Mouse (Mus musculus) embryonic facial prominence, embryonic 12.5 days (tissue): Measurements from ENCODE around the gene Mettl7a2. TPM values are rescaled to one million over a fixed set of nuclear protein-coding genes. Genes with fewer than 3 reads are reported as not detected.
"Not testable (repeated sequence)": the region's sequence is repeated elsewhere in the genome, so short reads cannot be mapped to it uniquely, and the experiment has no call there.

ENCODE experiments used
- ATAC-seq: fragments of 200-750 bp; cut with Nextera tagmentation; 2 replicates; pipeline ENCODE4 v1.8.0; 2017; ENCODE audit not compliant: insufficient number of reproducible peaks, insufficient read depth, low FRiP score, low TSS enrichment
- H3K27ac ChIP-seq: fragments of 300-500 bp; sonication (generic); 2 replicates; pipeline ENCODE4 v1.5.1; 2016; ENCODE audit warnings: mild to moderate bottlenecking
- H3K27me3 ChIP-seq: fragments of 300-500 bp; sonication (generic); 2 replicates; pipeline ENCODE4 v1.6.1; 2016; ENCODE audit warnings: mild to moderate bottlenecking, moderate library complexity
- H3K36me3 ChIP-seq: fragments of 300-500 bp; sonication (generic); 2 replicates; pipeline ENCODE4 v1.6.1; 2016; ENCODE audit warnings: mild to moderate bottlenecking
- H3K4me1 ChIP-seq: fragments of 300-500 bp; sonication (generic); 2 replicates; pipeline ENCODE4 v1.6.1; 2016
- H3K4me2 ChIP-seq: fragments of 300-500 bp; sonication (generic); replicated peaks from 2 replicates; pipeline ENCODE4 v1.6.1; 2016; ENCODE audit warnings: mild to moderate bottlenecking, moderate library complexity
- H3K4me3 ChIP-seq: fragments of 300-500 bp; sonication (generic); 2 replicates; pipeline ENCODE4 v1.5.1; 2016; ENCODE audit warnings: mild to moderate bottlenecking
- H3K9ac ChIP-seq: fragments of 300-500 bp; sonication (generic); 2 replicates; pipeline ENCODE4 v1.6.1; 2016; ENCODE audit warnings: mild to moderate bottlenecking, moderate library complexity
- H3K9me3 ChIP-seq: fragments of 300-500 bp; sonication (generic); 2 replicates; pipeline ENCODE4 v1.6.1; 2016; ENCODE audit warnings: mild to moderate bottlenecking, moderate library complexity
- WGBS: fragments of 180-500 bp; shearing (Covaris S2); methylation state at CpG from one replicate; pipeline ENCODE4 v1.1.7; 2016; 5-methylcytosine and 5-hydroxymethylcytosine counted together
- polyA plus RNA-seq: library from polyadenylated mRNA; unstranded; fragments of >200 nt; fragmentation: Nextera tagmentation; extraction: Ambion mirVana; gene quantifications from 2 replicates; pipeline ENCODE4 v1.2.1, GENCODE M21; 2016

Mettl7a2 gene
- polyA plus RNA-seq: not detected in 2 replicates

GRCm38 (mm10) chr15:100352711-100353250 is at the start of gene Mettl7a2, which contains the start of gene Methig1:
TSS of gene Mettl7a2 (plus strand) at chr15:100353200.
TSS of gene Methig1 (plus strand) at chr15:100353149.
- no peak within 1 kb of the TSS for H3K4me3 ChIP-seq
- no peak within 1 kb of the TSS for H3K9ac ChIP-seq
- H3K36me3 ChIP-seq: no peaks in the 10 kb centered on the region
- no peak within 1 kb of the TSS for H3K4me2 ChIP-seq
- peaks cover 7% of the 10 kb centered on the region; the same call in 1 of the 2 replicates for H3K4me1 ChIP-seq
- H3K9me3 ChIP-seq: no peaks in the 10 kb centered on the region
- no peak within 1 kb of the TSS for H3K27ac ChIP-seq
- no peak for ATAC-seq
- H3K27me3 ChIP-seq: no peaks in the 10 kb centered on the region
- WGBS: 66% methylated on average over 10 of the region's 10 CpGs

- H3K4me1 ChIP-seq: no peaks in the 10 kb centered on the region
- no peak overlapping the region for H3K4me3 ChIP-seq
- ATAC-seq: no peak
- H3K9me3 ChIP-seq: no peaks in the 10 kb centered on the region
- H3K27ac ChIP-seq: peak overlapping the region; percentile 81; the same call in 1 of the 2 replicates
- no peak overlapping the region for H3K9ac ChIP-seq
- H3K27me3 ChIP-seq: no peaks in the 10 kb centered on the region
- WGBS: 57% methylated on average over 8 of the region's 8 CpGs
- no peaks in the 10 kb centered on the region for H3K36me3 ChIP-seq
- peak overlapping the region; percentile 68 for H3K4me2 ChIP-seq
Measured at GRCm38 (mm10) chr15:100303428-100304018, 49.5 kb upstream of the Mettl7a2 start.

- H3K9ac ChIP-seq: peak within 1 kb of the TSS; percentile 60
Measured at GRCm38 (mm10) chr15:100304019-100304991, 48.7 kb upstream of the Mettl7a2 start, which contains the start of gene Mettl7a1. TSS of gene Mettl7a1 (plus strand) at chr15:100304140.

GRCm38 (mm10) chr15:100306201-100306600 is 46.8 kb upstream of the Mettl7a2 start:
- no peaks in the 10 kb centered on the region for H3K27me3 ChIP-seq
- H3K27ac ChIP-seq: no peak overlapping the region
- WGBS: 72% methylated on average over 2 of the region's 2 CpGs
- no peak for ATAC-seq
- no peaks in the 10 kb centered on the region for H3K36me3 ChIP-seq
- no peak overlapping the region for H3K4me2 ChIP-seq
- no peak overlapping the region for H3K4me3 ChIP-seq
- no peaks in the 10 kb centered on the region for H3K9me3 ChIP-seq
- H3K9ac ChIP-seq: no peak overlapping the region
- no peaks in the 10 kb centered on the region for H3K4me1 ChIP-seq

More at GRCm38 (mm10) chr15:100304019-100304991, 48.7 kb upstream of the Mettl7a2 start, which contains the start of gene Mettl7a1:
- no peaks in the 10 kb centered on the region for H3K27me3 ChIP-seq
- H3K36me3 ChIP-seq: no peaks in the 10 kb centered on the region
- H3K9me3 ChIP-seq: no peaks in the 10 kb centered on the region
- no peaks in the 10 kb centered on the region for H3K4me1 ChIP-seq
- peak; percentile 76; the same call in 1 of the 2 replicates for ATAC-seq
- WGBS: 3% methylated on average over 24 of the region's 30 CpGs
- peak within 1 kb of the TSS; percentile 81 for H3K27ac ChIP-seq
- H3K4me2 ChIP-seq: peak within 1 kb of the TSS; percentile 68
- peak within 1 kb of the TSS; percentile 49 for H3K4me3 ChIP-seq

GRCm38 (mm10) chr15:100307438-100308096 is 45.4 kb upstream of the Mettl7a2 start:
- not testable (repeated sequence) for H3K27me3 ChIP-seq, H3K27ac ChIP-seq, H3K9ac ChIP-seq, H3K4me2 ChIP-seq, H3K36me3 ChIP-seq, H3K4me1 ChIP-seq, H3K4me3 ChIP-seq, H3K9me3 ChIP-seq
- WGBS: 46% methylated on average over 11 of the region's 11 CpGs
- ATAC-seq: peak; percentile 41; the same call in 1 of the 2 replicates

- H3K4me3 ChIP-seq: no peak overlapping the region
- no peaks in the 10 kb centered on the region for H3K9me3 ChIP-seq
- no peaks in the 10 kb centered on the region for H3K4me1 ChIP-seq
- H3K36me3 ChIP-seq: peaks cover 5% of the 10 kb centered on the region; the same call in 1 of the 2 replicates
- no peak overlapping the region for H3K4me2 ChIP-seq
- no peak overlapping the region for H3K27ac ChIP-seq
- ATAC-seq: no peak
- H3K27me3 ChIP-seq: no peaks in the 10 kb centered on the region
- 82% methylated on average over 2 of the region's 2 CpGs for WGBS
- H3K9ac ChIP-seq: no peak overlapping the region
Measured at GRCm38 (mm10) chr15:100312346-100312745, 40.7 kb upstream of the Mettl7a2 start.

- H3K27ac ChIP-seq: no peak overlapping the region
Measured at GRCm38 (mm10) chr15:100314448-100315145, 38.4 kb upstream of the Mettl7a2 start.

GRCm38 (mm10) chr15:100318014-100318671 is 34.9 kb upstream of the Mettl7a2 start:
- H3K9me3 ChIP-seq, H3K27ac ChIP-seq, H3K27me3 ChIP-seq, ATAC-seq, H3K9ac ChIP-seq, H3K36me3 ChIP-seq, H3K4me2 ChIP-seq, H3K4me1 ChIP-seq, H3K4me3 ChIP-seq: not testable (repeated sequence)
- 73% methylated on average over 4 of the region's 4 CpGs for WGBS

More at GRCm38 (mm10) chr15:100314448-100315145, 38.4 kb upstream of the Mettl7a2 start:
- 88% methylated on average over 5 of the region's 5 CpGs for WGBS
- H3K9ac ChIP-seq: no peak overlapping the region
- peaks cover 5% of the 10 kb centered on the region; the same call in 1 of the 2 replicates for H3K36me3 ChIP-seq
- no peak overlapping the region for H3K4me2 ChIP-seq
- no peak for ATAC-seq
- H3K27me3 ChIP-seq: no peaks in the 10 kb centered on the region
- H3K4me1 ChIP-seq: no peaks in the 10 kb centered on the region
- no peaks in the 10 kb centered on the region for H3K9me3 ChIP-seq
- H3K4me3 ChIP-seq: no peak overlapping the region

- H3K4me2 ChIP-seq: no peak overlapping the region
Measured at GRCm38 (mm10) chr15:100319884-100320283, 33.1 kb upstream of the Mettl7a2 start.

GRCm38 (mm10) chr15:100320295-100320905 is 32.6 kb upstream of the Mettl7a2 start:
- Histone ChIP-seq H3K4me3 (no peak overlapping the region), H3K9ac (no peak overlapping the region), H3K27me3 (no peaks in the 10 kb centered on the region), H3K9me3 (no peaks in the 10 kb centered on the region), H3K4me2 (no peak overlapping the region), H3K36me3 (no peaks in the 10 kb centered on the region), H3K4me1 (0 out of 2 replicates have a peak, but pooled peaks cover 5% of the 10 kb centered on the region), H3K27ac (no peak overlapping the region)
- 63% methylated on average over 9 of the region's 9 CpGs for WGBS
- no peak for ATAC-seq

More at GRCm38 (mm10) chr15:100319884-100320283, 33.1 kb upstream of the Mettl7a2 start:
- Histone ChIP-seq H3K27ac (no peak overlapping the region), H3K9me3 (no peaks in the 10 kb centered on the region), H3K4me3 (no peak overlapping the region), H3K36me3 (0 out of 2 replicates have a peak, but pooled peaks cover under 1% of the 10 kb centered on the region), H3K4me1 (0 out of 2 replicates have a peak, but pooled peaks cover 5% of the 10 kb centered on the region), H3K9ac (no peak overlapping the region), H3K27me3 (no peaks in the 10 kb centered on the region)
- 84% methylated on average over 1 of the region's 1 CpGs for WGBS
- ATAC-seq: no peak
